Mouse (Mus musculus): ENCODE data around the gene Lgr4. TPM values are rescaled to one million over a fixed set of nuclear protein-coding genes. Genes with fewer than 3 reads are reported as not detected.

Gene Lgr4
- total and polyA plus RNA-seq, 2 experiments = 16.9 to 53.9 TPM

GRCm38 (mm10) chr2:110036265-110036664 lies 118.8 kb downstream of the Lgr4 start:
- H3K79me2 ChIP-seq (ENCODE audit: control insufficient read depth, insufficient read depth, low read length) = no peaks in the 10 kb centered on the region
- H3K9ac ChIP-seq (ENCODE audit: low read depth, low read length) = no peak overlapping the region
- no peak for DNase-seq (ENCODE audit: extremely low read depth, low read depth, low spot score)
- H3K36me3 ChIP-seq (ENCODE audit: control insufficient read depth, insufficient read depth, low read length) = no peaks in the 10 kb centered on the region
- H3K27me3 ChIP-seq (ENCODE audit: control insufficient read depth, insufficient read depth, low read length) = no peaks in the 10 kb centered on the region
- no peak overlapping the region for H3K27ac ChIP-seq (replicated peaks; ENCODE audit: insufficient read depth, low read depth, low read length)
- no peak overlapping the region for H3K4me3 ChIP-seq (ENCODE audit: insufficient read depth, low read depth, low read length)
- TF ChIP-seq CTCF (IDR thresholded peaks at IDR 0.05; ENCODE audit: low read depth, low read length) = no peak
- WGBS = 54% methylated on average over 4 of the region's 4 CpGs
- no peaks in the 10 kb centered on the region for H3K4me1 ChIP-seq (ENCODE audit: control insufficient read depth, insufficient read depth, low read length)

- TF ChIP-seq POLR2A (IDR thresholded peaks at IDR 0.05; ENCODE audit: extremely low read depth, insufficient read depth, low read length) (no peak), CTCF (IDR thresholded peaks at IDR 0.05; ENCODE audit: low read depth, low read length) (no peak)
- Histone ChIP-seq H3K9ac (ENCODE audit: low read depth, low read length) (no peak overlapping the region), H3K4me1 (ENCODE audit: control insufficient read depth, insufficient read depth, low read length) (no peaks in the 10 kb centered on the region), H3K27ac (replicated peaks; ENCODE audit: insufficient read depth, low read depth, low read length) (no peak overlapping the region), H3K36me3 (ENCODE audit: control insufficient read depth, insufficient read depth, low read length) (no peaks in the 10 kb centered on the region), H3K27me3 (ENCODE audit: control insufficient read depth, insufficient read depth, low read length) (no peaks in the 10 kb centered on the region), H3K4me3 (ENCODE audit: insufficient read depth, low read depth, low read length) (no peak overlapping the region), H3K79me2 (ENCODE audit: control insufficient read depth, insufficient read depth, low read length) (no peaks in the 10 kb centered on the region)
- WGBS = 79% methylated on average over 4 of the region's 4 CpGs
- no peak for DNase-seq (ENCODE audit: extremely low read depth, low read depth, low spot score)
These were observed 119.2 kb downstream of the Lgr4 start for GRCm38 (mm10) chr2:110036665-110037064.

- Histone ChIP-seq H3K27me3 (ENCODE audit: control insufficient read depth, insufficient read depth, low read length) (no peaks in the 10 kb centered on the region), H3K4me1 (ENCODE audit: control insufficient read depth, insufficient read depth, low read length) (no peaks in the 10 kb centered on the region), H3K36me3 (ENCODE audit: control insufficient read depth, insufficient read depth, low read length) (no peaks in the 10 kb centered on the region), H3K9ac (ENCODE audit: low read depth, low read length) (no peak overlapping the region), H3K4me3 (ENCODE audit: insufficient read depth, low read depth, low read length) (no peak overlapping the region), H3K79me2 (ENCODE audit: control insufficient read depth, insufficient read depth, low read length) (no peaks in the 10 kb centered on the region), H3K27ac (replicated peaks; ENCODE audit: insufficient read depth, low read depth, low read length) (no peak overlapping the region)
- TF ChIP-seq CTCF (IDR thresholded peaks at IDR 0.05; ENCODE audit: low read depth, low read length) = no peak
- TF ChIP-seq POLR2A (IDR thresholded peaks at IDR 0.05; ENCODE audit: extremely low read depth, insufficient read depth, low read length) = no peak
- no peak for DNase-seq (ENCODE audit: extremely low read depth, low read depth, low spot score)
- 77% methylated on average over 2 of the region's 2 CpGs for WGBS
These were observed 119.8 kb downstream of the Lgr4 start for GRCm38 (mm10) chr2:110037221-110037620.

- Histone ChIP-seq H3K79me2 (ENCODE audit: control insufficient read depth, insufficient read depth, low read length) (no peaks in the 10 kb centered on the region), H3K9ac (ENCODE audit: low read depth, low read length) (no peak overlapping the region), H3K27ac (replicated peaks; ENCODE audit: insufficient read depth, low read depth, low read length) (no peak overlapping the region), H3K27me3 (ENCODE audit: control insufficient read depth, insufficient read depth, low read length) (no peaks in the 10 kb centered on the region), H3K36me3 (ENCODE audit: control insufficient read depth, insufficient read depth, low read length) (no peaks in the 10 kb centered on the region), H3K4me3 (ENCODE audit: insufficient read depth, low read depth, low read length) (no peak overlapping the region), H3K4me1 (ENCODE audit: control insufficient read depth, insufficient read depth, low read length) (no peaks in the 10 kb centered on the region)
- no peak for DNase-seq (ENCODE audit: extremely low read depth, low read depth, low spot score)
- 98% methylated on average over 5 of the region's 5 CpGs for WGBS
- TF ChIP-seq POLR2A (IDR thresholded peaks at IDR 0.05; ENCODE audit: extremely low read depth, insufficient read depth, low read length) = no peak
- no peak for TF ChIP-seq CTCF (IDR thresholded peaks at IDR 0.05; ENCODE audit: low read depth, low read length)
These were observed 120.9 kb downstream of the Lgr4 start for GRCm38 (mm10) chr2:110038341-110038740.

DNA sequence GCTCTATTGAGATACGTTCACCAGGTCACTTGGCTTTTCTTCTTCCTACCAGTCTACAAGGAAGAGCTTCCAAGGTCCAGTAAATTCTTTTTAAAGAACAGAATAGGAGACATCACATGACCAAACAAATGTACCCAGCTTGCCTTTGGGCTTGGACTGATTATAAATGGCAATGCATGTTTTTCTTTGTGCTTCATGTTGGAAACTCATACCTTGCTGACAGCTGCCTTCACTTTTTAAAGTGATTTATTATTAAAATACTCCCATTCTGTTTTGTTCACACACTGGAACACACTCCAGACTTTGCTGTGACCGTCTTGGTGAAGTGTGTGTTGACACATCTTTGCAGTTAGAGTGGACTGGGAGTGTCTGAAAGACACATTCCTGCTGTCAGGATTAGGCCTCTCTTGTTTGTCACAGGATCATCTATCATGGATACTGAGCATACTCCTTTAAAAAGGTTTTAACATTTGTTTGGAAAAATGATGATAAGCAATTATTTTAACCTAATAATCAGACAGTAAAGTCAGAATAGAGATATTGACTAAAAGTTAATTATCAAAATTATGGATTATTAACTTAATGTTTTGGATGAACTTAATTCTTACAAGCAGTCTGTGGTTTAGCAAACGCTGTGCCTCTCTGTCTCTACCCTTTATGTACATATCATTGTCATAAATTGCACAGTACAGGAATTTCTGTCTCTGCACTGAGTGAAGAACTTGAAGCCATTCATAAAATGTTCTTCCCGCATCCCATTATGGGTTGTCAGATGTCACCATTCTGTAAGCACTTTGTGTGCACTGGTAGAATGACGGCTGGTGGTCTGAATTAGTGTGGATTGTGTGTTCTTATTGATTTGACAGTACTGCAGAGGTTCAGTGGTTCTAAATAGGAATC lies 125.7 kb downstream of the Lgr4 start:
- Histone ChIP-seq H3K27me3 (ENCODE audit: control insufficient read depth, insufficient read depth, low read length) (no peaks in the 10 kb centered on the region), H3K79me2 (ENCODE audit: control insufficient read depth, insufficient read depth, low read length) (no peaks in the 10 kb centered on the region), H3K4me3 (ENCODE audit: insufficient read depth, low read depth, low read length) (no peak overlapping the region), H3K27ac (replicated peaks; ENCODE audit: insufficient read depth, low read depth, low read length) (no peak overlapping the region), H3K36me3 (ENCODE audit: control insufficient read depth, insufficient read depth, low read length) (no peaks in the 10 kb centered on the region), H3K9ac (ENCODE audit: low read depth, low read length) (no peak overlapping the region), H3K4me1 (ENCODE audit: control insufficient read depth, insufficient read depth, low read length) (no peaks in the 10 kb centered on the region)
- DNase-seq (ENCODE audit: extremely low read depth, low read depth, low spot score) = no peak
- TF ChIP-seq POLR2A (IDR thresholded peaks at IDR 0.05; ENCODE audit: extremely low read depth, insufficient read depth, low read length) = no peak
- no peak for TF ChIP-seq CTCF (IDR thresholded peaks at IDR 0.05; ENCODE audit: low read depth, low read length)
- WGBS = 92% methylated on average over 5 of the region's 5 CpGs

DNA sequence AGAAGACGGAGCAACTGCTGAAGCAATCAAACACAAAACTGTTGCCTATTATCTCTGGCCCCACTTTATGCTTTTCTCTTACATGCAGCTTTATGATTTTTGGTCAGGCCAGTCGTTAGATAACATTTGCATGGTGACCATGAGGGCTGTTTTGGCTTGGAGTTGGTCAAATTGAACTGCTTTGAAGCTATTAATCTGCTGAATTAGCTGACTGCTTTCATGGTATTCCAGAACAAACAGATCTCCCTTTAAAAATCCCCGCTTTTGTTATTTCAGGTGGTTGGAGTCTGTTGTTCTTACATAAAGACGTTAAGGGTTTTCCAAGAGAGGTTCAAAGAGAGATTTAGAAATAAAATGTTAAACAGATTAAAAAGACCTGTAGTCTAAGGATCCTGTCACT lies 141.0 kb downstream of the Lgr4 start:
- H3K36me3 ChIP-seq (ENCODE audit: control insufficient read depth, insufficient read depth, low read length) = no peaks in the 10 kb centered on the region
- TF ChIP-seq CTCF (IDR thresholded peaks at IDR 0.05; ENCODE audit: low read depth, low read length) (no peak), POLR2A (IDR thresholded peaks at IDR 0.05; ENCODE audit: extremely low read depth, insufficient read depth, low read length) (no peak)
- H3K27me3 ChIP-seq (ENCODE audit: control insufficient read depth, insufficient read depth, low read length) = no peaks in the 10 kb centered on the region
- H3K79me2 ChIP-seq (ENCODE audit: control insufficient read depth, insufficient read depth, low read length) = no peaks in the 10 kb centered on the region
- H3K27ac ChIP-seq (replicated peaks; ENCODE audit: insufficient read depth, low read depth, low read length) = no peak overlapping the region
- H3K9ac ChIP-seq (ENCODE audit: low read depth, low read length) = no peak overlapping the region
- H3K4me1 ChIP-seq (ENCODE audit: control insufficient read depth, insufficient read depth, low read length) = no peaks in the 10 kb centered on the region
- no peak overlapping the region for H3K4me3 ChIP-seq (ENCODE audit: insufficient read depth, low read depth, low read length)
- DNase-seq (ENCODE audit: extremely low read depth, low read depth, low spot score) = no peak
- WGBS = 72% methylated on average over 4 of the region's 4 CpGs

Measured in liver, adult 2 months (tissue).